Mouse (Mus musculus) heart, postnatal 0 days (tissue): Measurements from ENCODE around the gene Glb1l2.

Experiments used
- CTCF ChIP-seq: IDR thresholded peaks from 2 replicates; pipeline ENCODE4 v1.5.1; 2016; ENCODE audit warnings: antibody characterized with exemption, control low read depth, low read depth
- EP300 ChIP-seq: IDR thresholded peaks from 2 replicates; pipeline ENCODE4 v1.6.1; 2016; ENCODE audit warnings: antibody characterized with exemption, low read depth

DNA sequence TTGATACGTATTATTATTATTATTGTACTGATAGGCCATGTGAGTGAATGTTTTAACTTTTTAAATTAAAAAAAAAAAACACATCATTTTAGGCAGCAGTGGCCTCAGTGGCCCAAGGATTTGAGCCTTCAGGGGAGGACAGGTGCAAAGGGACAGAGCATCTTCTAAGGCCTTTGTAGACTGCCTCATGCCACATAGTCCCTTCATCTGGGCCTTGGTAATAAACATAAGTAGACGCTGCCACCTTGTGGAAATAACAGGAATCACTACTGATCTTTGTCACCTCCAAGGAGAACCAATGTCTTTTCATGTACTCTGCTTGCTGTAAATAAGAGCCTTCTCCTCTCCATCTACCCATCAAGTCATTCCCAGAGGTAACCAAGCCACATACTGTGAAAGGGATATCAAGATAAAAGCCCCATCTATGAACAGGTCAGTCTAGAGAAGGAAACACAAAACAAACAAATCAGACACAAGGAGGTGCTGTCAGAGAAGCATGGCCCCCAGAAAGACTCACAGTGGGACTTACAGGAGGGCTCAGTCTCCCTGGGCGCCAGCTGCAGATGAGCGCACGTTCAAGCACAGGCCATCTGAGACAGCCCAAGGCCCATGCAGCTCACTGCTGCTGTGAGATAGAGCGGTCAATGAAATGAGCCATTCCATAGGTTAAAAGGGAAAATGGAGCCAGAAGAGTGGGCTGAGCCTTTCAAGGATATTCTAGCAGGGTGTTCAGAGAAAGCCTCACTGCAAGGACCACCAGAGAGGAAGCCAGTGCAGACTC, 30.0 kb downstream of the Glb1l2 start:
- TF ChIP-seq EP300 (no peak), CTCF (peak; percentile 76)
